Mouse (Mus musculus) heart, postnatal 0 days (tissue): ENCODE measurements around the gene Sparc.

Experiments
- CTCF ChIP-seq: IDR thresholded peaks from 2 replicates; pipeline ENCODE4 v1.5.1; 2016; ENCODE audit warnings: antibody characterized with exemption, control low read depth, low read depth
- EP300 ChIP-seq: IDR thresholded peaks from 2 replicates; pipeline ENCODE4 v1.6.1; 2016; ENCODE audit warnings: antibody characterized with exemption, low read depth

GRCm38 (mm10) chr11:55444772-55445171 is 21.8 kb upstream of the Sparc start:
- TF ChIP-seq CTCF, result peak; percentile 83
- TF ChIP-seq EP300, result no peak
